In genomic region chrX:74023188-74024049, GRCm38 (mm10) we compare ENCODE assay signal across 8 mouse cellular contexts. TPM values are rescaled to one million over a fixed set of nuclear protein-coding genes. Genes with fewer than 3 reads are reported as not detected.
DNase-seq lines count a peak whose midpoint lies in the region; ATAC-seq and TF ChIP-seq lines count a peak whose summit lies in the region.

Gene Irak1 (minus strand): TSS chrX:74023918.

- TF ChIP-seq POLR2A in liver, adult 2 months (IDR thresholded peaks at IDR 0.05; ENCODE audit: extremely low read depth, insufficient read depth, low read length) = 0 out of 2 replicates have a peak, but pooled peaks have one; percentile 25

- peak; percentile 88 for DNase-seq in CD4-positive, CD25-positive, alpha-beta regulatory T cell, adult 2 months (ENCODE audit: low read depth, low spot score)
- peak; percentile 18 for DNase-seq in brain, embryonic 18.5 days (ENCODE audit: low read depth, low spot score)
- DNase-seq in liver, adult 2 months (ENCODE audit: extremely low read depth, low read depth, low spot score) = peak; percentile 38
- DNase-seq in spleen, postnatal 36 days (ENCODE audit: low spot score in 2 of 2) = peak; percentile 81 to 84

- H3K9ac ChIP-seq in heart, embryonic 12.5 days = peak within 1 kb of the TSS; percentile 90
- peak within 1 kb of the TSS; percentile 84 for H3K9ac ChIP-seq in kidney, embryonic 16.5 days (replicated peaks; ENCODE audit: low read length)
- peak within 1 kb of the TSS; percentile 96 for H3K9ac ChIP-seq in liver, adult 2 months (ENCODE audit: low read depth, low read length)

- H3K36me3 ChIP-seq in erythroblast, embryonic 14.5 days (ENCODE audit: control insufficient read depth) = peaks cover 40% of the 10 kb centered on the region
- H3K36me3 ChIP-seq in heart, embryonic 12.5 days = peaks cover 26% of the 10 kb centered on the region
- peaks cover 11% of the 10 kb centered on the region; the same call in 1 of the 2 replicates for H3K36me3 ChIP-seq in kidney, embryonic 16.5 days (ENCODE audit: insufficient read depth, low read length)
- H3K36me3 ChIP-seq in liver, adult 2 months (ENCODE audit: control insufficient read depth, insufficient read depth, low read length) = peaks cover 2% of the 10 kb centered on the region

- H3K27me3 ChIP-seq in erythroblast, embryonic 14.5 days (ENCODE audit: control insufficient read depth) = peaks cover 3% of the 10 kb centered on the region; the same call in 1 of the 2 replicates
- 0 out of 2 replicates have a peak, but pooled peaks cover 4% of the 10 kb centered on the region for H3K27me3 ChIP-seq in heart, embryonic 12.5 days (replicated peaks)
- peaks cover 11% of the 10 kb centered on the region; the same call in 1 of the 2 replicates for H3K27me3 ChIP-seq in kidney, embryonic 16.5 days (ENCODE audit: insufficient read depth, low read length)
- no peaks in the 10 kb centered on the region for H3K27me3 ChIP-seq in liver, adult 2 months (ENCODE audit: control insufficient read depth, insufficient read depth, low read length)

- H3K4me2 ChIP-seq in heart, embryonic 12.5 days = peak within 1 kb of the TSS; percentile 75
- H3K4me2 ChIP-seq in kidney, embryonic 16.5 days (replicated peaks; ENCODE audit: low read depth, low read length) = peak within 1 kb of the TSS; percentile 60

- peak; percentile 89 for ATAC-seq in heart, embryonic 12.5 days (ENCODE audit: insufficient number of reproducible peaks, low FRiP score)
- ATAC-seq in kidney, embryonic 16.5 days (ENCODE audit: low FRiP score, low TSS enrichment) = peak; percentile 92
- peak; percentile 74 for ATAC-seq in monocyte, adult 5-6 weeks (replicated peaks; ENCODE audit: insufficient number of reproducible peaks, low FRiP score, low TSS enrichment, poor library complexity, severe bottlenecking)

- WGBS in heart, embryonic 12.5 days = 19% methylated on average over 72 of the region's 72 CpGs
- 18% methylated on average over 59 of the region's 72 CpGs for WGBS in kidney, embryonic 16.5 days
- under 1% methylated on average over 64 of the region's 72 CpGs for WGBS in liver, adult 2 months

- peaks cover 37% of the 10 kb centered on the region for H3K4me1 ChIP-seq in erythroblast, embryonic 14.5 days (ENCODE audit: control insufficient read depth)
- peaks cover 6% of the 10 kb centered on the region; the same call in 1 of the 2 replicates for H3K4me1 ChIP-seq in heart, embryonic 12.5 days (replicated peaks)
- peaks cover 8% of the 10 kb centered on the region; the same call in 1 of the 2 replicates for H3K4me1 ChIP-seq in kidney, embryonic 16.5 days (ENCODE audit: insufficient read depth, low read length)
- peaks cover 6% of the 10 kb centered on the region for H3K4me1 ChIP-seq in liver, adult 2 months (ENCODE audit: control insufficient read depth, insufficient read depth, low read length)

- H3K9me3 ChIP-seq in erythroblast, embryonic 14.5 days (ENCODE audit: control insufficient read depth, low read length) = no peaks in the 10 kb centered on the region; the same call in 1 of the 2 replicates
- H3K9me3 ChIP-seq in heart, embryonic 12.5 days (replicated peaks) = 0 out of 2 replicates have a peak, but pooled peaks cover 4% of the 10 kb centered on the region
- H3K9me3 ChIP-seq in kidney, embryonic 16.5 days (ENCODE audit: low read length) = no peaks in the 10 kb centered on the region

- peak within 1 kb of the TSS; percentile 84 for H3K4me3 ChIP-seq in erythroblast, embryonic 14.5 days (replicated peaks)
- H3K4me3 ChIP-seq in heart, embryonic 12.5 days = peak within 1 kb of the TSS; percentile 65
- H3K4me3 ChIP-seq in kidney, embryonic 16.5 days (ENCODE audit: low read length) = peak within 1 kb of the TSS; percentile 64
- peak within 1 kb of the TSS; percentile 88 for H3K4me3 ChIP-seq in liver, adult 2 months (ENCODE audit: insufficient read depth, low read depth, low read length)

- peak within 1 kb of the TSS; percentile 72 for H3K27ac ChIP-seq in heart, embryonic 12.5 days (ENCODE audit: poor library complexity, severe bottlenecking)
- H3K27ac ChIP-seq in kidney, embryonic 16.5 days (ENCODE audit: low read length) = peak within 1 kb of the TSS; percentile 68
- H3K27ac ChIP-seq in liver, adult 2 months (replicated peaks; ENCODE audit: insufficient read depth, low read depth, low read length) = peak within 1 kb of the TSS; percentile 64

- H3K79me2 ChIP-seq in liver, adult 2 months (ENCODE audit: control insufficient read depth, insufficient read depth, low read length) = 0 out of 2 replicates have a peak, but pooled peaks cover 4% of the 10 kb centered on the region

- TF ChIP-seq CTCF in liver, adult 2 months (IDR thresholded peaks at IDR 0.05; ENCODE audit: low read depth, low read length) = peak; percentile 71

RNA-seq across cellular contexts. Expression of gene Irak1, which starts in this region (rescaled TPM):
- polyA plus RNA-seq in erythroblast, embryonic 14.5 days (2012) = 16.2 and 16.9 TPM in 2 replicates
- 55.6 and 58.4 TPM in 2 replicates for polyA plus RNA-seq in heart, embryonic 12.5 days (2016; fragmentation: Nextera tagmentation; extraction: Ambion mirVana)
- 76.0 and 82.0 TPM in 2 replicates for polyA plus RNA-seq in kidney, embryonic 16.5 days (2015; fragmentation: Nextera tagmentation; extraction: Ambion mirVana)
- 17.0 and 26.4 TPM in 2 replicates for total RNA-seq in liver, adult 2 months (2014; rRNA removed)
- 84.7 and 86.7 TPM in 2 replicates for polyA plus RNA-seq in liver, adult 2 months (2012; rRNA removed)
- total RNA-seq in monocyte, adult 5-6 weeks (2017) = 44.2 to 65.0 TPM (median 58.3 TPM) in 3 replicates

Comparison
In these comparisons a context has a peak if more than half of its experiments do, and no peak if none do; other contexts are left out.
1. Peak in every context shown above with its lines: DNase-seq, ATAC-seq, H3K4me3 ChIP-seq and H3K27ac ChIP-seq.
2. DNase-seq: peak in every context shown above with its lines; median percentile 88 in CD4-positive, CD25-positive, alpha-beta regulatory T cell, adult 2 months; 82 in spleen, postnatal 36 days; 38 in liver, adult 2 months; 18 in brain, embryonic 18.5 days.